Mouse (Mus musculus) lung, adult 2 months (tissue): ENCODE data around the gene Ptpn7.

ENCODE experiments used
- CTCF ChIP-seq: fragments of 200-500 bp; IDR thresholded peaks from 2 replicates; pipeline ENCODE4 v1.5.1; 2011; ENCODE audit warnings: mild to moderate bottlenecking, low read length, control low read depth; ENCODE audit not compliant: insufficient read depth
- POLR2A ChIP-seq: fragments of 200-500 bp; IDR thresholded peaks from 2 replicates; pipeline ENCODE4 v1.6.1; 2011; ENCODE audit warnings: low read depth, mild to moderate bottlenecking, control low read depth, low read length, borderline replicate concordance; ENCODE audit errors: extremely low read depth

- TF ChIP-seq CTCF (no peak), POLR2A (no peak)
Measured at GRCm38 (mm10) chr1:135158633-135159032, 26.1 kb downstream of the Ptpn7 start.
